Mouse (Mus musculus) T-helper 2 cell (primary cell): ENCODE data around the gene Gm21981.

Experiments used
- in situ Hi-C: fragments of 300-600 bp; cut with MboI, MseI; formaldehyde crosslinking; loops from one replicate; pipeline ENCODE4 v1.15.1; 2025; ENCODE audit warnings: high pct_unique_total_duplicates

Gene Gm21981

DNA sequence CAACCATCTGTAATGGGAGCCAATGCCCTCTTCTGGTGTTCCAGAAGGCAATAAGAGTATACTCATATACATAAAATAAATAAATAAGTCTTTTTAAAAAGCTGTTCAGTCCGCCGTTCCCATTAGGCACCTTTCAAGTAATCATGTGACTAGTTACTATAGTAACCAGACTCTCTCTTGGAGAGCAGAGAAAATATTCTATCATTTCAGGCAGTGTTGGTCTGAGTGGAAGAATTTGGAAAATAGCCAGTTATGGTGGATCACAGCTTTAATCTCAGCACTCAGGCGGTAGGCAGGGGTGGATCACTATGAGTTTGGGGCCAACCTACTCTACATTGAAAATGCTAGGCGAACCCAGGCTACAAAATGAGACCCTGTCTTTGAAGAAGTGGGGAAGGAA lies 25.1 kb downstream of the Gm21981 start:
- in situ Hi-C loops, result no loop called here

DNA sequence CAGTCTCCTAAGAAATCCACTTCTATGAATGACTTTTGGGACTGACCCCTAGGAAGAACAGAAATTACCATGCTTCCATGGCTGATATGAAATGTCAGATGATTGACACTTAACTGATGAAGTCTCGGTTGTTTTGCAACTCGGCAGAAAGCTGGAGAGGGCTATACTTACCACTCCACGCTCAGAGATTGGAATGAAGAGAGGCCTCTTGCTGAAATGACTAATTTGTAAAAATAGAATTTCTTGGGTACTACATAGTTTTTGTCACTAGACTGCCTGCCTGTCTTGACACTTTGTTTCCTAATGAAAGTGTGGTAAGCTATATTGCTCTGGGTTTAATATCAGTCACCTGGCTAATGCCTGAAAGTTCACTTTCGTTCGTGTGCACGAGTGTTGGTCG lies 29.8 kb downstream of the Gm21981 start:
- in situ Hi-C loops, result no loop called here

DNA sequence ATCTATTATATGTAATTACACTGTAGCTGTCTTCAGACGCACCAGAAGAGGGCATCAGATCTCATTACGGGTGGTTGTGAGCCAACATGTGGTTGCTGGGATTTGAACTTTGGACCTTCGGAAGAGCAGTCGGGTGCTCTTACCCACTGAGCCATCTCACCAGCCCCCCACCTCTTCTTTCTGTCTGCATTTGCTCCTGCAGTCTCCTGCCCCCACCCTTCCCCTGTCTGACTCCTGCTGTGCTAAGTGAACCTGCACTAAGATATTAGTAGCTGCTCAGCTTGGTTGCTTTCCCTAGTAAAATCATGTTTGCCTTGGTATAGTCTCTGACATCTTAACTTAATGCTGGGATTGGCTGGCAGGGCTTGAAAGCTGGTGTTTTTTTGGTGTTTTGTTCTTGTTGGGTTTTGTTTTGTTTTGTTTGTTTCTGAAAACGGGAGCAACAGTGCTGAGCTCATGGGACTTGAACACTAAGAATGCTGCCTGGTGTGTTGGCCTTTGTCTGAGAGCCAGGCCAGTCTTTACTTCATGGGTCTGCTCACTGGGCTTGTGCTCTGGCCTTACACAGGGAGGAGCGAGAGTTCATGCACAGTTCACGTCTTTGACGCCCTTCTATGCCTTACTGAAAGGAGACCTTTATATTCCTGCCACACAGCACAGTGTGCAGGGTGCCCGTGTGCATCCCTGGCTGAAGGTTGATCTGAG lies 31.1 kb downstream of the Gm21981 start:
- in situ Hi-C loops, result no loop called here

DNA sequence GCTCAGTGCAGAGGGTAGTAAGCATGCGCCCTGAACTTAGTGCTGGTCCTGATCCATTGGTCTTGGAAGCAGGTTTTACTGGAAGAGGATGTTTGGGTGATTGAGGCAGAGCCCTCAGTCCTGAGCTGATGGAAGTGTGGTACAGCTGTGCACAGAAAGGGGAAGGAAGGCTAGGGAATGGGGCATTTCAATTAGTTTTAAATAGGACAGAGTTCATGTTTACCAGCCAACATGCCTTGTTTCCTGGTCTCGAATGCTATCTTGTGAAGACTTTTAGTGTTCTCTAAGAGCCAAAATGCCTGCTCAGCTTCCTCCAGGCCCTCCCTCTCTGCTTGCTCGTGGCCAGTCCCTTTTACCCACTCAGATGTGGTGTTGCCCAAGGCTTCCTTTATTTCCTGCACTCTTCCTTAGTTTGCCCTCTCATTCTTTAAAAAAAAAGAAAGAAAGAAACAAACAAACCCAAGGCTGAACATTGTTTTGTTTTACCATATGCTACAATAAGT lies 35.5 kb downstream of the Gm21981 start:
- in situ Hi-C loops, result loop anchor here (10.0 kb wide), 1 partner anchor 586 kb away; the partner anchor contains the start of gene Trem3

DNA sequence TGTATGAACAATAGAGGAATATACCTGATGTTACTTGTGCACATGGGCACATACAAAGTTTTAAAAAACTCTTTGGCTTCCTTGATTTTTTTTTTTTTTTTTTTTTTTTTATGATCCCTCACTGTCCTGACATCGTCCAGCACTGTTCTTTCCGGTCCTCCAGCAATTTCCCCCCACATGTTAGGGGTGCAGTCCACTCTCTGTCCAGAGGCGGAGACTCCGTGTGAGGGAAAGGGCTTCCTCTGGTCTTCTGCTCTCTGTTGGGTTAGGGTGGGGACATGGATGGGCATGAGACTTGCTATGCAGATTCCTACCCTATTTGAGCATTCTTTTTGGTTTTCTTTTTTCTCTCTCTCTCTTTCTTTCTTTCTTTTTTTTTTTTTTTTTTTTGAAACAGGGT lies 36.4 kb downstream of the Gm21981 start:
- in situ Hi-C loops, result loop anchor here (10.0 kb wide), 1 partner anchor 587 kb away; the partner anchor contains the start of gene Trem3

DNA sequence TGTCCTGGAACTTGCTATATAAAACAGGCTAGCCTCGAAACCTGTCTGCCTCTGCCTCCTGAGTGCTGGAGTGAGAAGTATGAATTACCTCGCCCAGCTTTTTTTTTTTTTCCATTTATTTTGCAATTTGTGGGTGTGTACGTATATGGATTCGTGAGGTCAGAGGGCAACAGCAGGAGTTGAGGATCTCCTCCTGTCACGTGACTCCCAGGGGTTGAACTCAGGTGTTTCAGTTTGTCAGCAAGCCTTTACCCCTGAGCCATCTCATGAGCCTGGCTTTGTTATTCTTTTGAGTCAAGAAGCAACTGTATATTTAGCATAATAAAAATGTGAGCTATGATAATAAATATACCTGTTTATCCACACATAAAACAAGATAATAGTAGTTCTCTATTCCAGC lies 38.6 kb downstream of the Gm21981 start:
- in situ Hi-C loops, result loop anchor here (10.0 kb wide), 1 partner anchor 589 kb away; the partner anchor contains the start of gene Trem3

DNA sequence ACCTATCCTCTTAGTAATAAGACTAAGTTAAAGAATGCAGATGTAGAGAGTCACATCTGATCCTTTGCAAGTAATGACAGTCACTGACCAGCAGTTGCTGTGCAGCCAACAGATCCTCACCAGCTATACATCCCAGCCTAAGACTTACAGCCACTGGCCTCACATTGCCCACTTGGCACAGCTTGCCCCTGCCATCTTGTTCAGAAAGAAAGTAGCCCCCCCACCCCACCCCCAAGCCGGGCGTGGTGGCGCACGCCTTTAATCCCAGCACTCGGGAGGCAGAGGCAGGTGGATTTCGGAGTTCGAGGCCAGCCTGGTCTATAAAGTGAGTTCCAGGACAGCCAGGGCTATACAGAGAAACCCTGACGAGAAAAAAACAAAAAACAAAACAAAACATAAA lies 39.9 kb downstream of the Gm21981 start:
- in situ Hi-C loops, result loop anchor here (10.0 kb wide), 1 partner anchor 590 kb away; the partner anchor contains the start of gene Trem3

DNA sequence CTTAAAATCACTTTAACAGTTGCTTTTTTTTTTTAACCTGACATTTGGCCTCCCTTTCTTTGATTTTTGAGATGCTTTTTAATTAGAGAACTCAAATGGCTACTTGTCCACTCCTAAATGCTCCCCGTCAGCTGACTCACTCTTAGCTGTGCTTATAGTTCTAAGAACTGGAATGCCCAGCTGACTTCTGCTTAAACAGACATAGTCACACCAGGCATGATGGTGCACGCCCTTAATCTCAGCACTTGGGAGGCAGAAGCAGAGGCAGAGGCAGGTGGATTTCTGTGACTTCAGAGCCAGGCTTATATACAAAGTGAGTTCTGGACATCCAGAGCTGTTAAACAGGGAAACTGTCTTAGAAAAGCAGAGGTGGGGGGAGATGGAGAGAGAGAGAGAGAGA lies 42.3 kb downstream of the Gm21981 start:
- in situ Hi-C loops, result loop anchor here (10.0 kb wide), 1 partner anchor 593 kb away; the partner anchor contains the start of gene Trem3

DNA sequence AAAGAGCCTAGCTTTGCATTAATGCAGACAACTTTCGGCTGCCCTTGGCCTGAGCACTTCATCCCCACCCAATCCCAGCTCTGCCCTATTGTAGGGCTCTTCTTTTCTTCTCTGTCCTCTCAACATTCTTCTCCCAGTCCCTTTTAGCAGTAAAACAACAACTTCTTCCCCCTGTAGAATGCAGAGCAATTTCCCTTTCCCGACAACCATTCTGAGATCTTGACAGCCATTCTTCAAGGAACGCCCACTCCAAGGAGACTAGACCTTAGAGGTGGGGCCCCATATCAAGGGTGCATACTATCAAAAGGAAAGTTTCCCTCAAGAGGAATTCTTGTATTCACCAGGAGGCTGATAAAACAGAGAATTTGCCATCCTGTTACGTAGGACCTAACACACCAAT lies 45.3 kb downstream of the Gm21981 start:
- in situ Hi-C loops, result no loop called here

DNA sequence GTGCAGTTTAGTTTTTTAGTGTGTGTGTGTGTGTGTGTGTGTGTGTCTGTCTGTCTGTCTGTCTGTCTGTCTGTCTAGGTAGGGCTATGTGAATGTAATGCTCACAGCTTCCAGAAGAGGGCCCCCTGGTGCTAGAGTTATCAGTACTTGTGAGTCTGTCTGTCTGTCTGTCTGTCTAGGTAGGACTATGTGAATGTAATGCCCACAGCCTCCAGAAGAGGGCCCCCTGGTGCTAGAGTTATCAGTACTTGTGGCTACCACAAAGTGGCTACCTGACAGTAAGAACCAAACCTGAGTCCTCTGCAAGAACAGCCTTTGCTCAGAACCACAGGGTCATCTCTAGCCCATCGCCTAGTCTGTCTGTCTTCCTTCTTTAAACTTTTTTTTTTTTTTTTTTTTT lies 47.6 kb downstream of the Gm21981 start:
- in situ Hi-C loops, result no loop called here

DNA sequence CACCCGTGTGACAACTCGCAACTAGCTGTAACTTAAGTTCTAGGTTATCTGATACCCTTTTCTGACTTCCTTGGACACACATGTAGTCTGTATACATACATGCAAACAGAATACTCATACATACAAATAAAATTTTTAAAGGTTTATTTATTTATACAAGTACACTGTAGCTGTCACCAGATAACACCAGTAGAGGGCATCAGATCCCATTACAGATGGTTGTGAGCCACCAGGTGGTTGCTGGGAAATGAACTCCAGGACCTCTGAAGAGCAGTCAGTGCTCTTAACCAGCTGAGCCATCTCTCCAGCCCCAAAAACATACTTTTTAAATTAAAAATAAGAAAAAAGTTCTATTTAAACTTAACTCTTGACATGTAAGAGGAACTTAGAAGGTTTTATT lies 51.3 kb downstream of the Gm21981 start:
- in situ Hi-C loops, result no loop called here
